Mouse (Mus musculus) T-helper 2 cell (primary cell): ENCODE measurements at regions not wholly inside any gene's neighbourhood (a gene's known extent, or its start where the extent isn't known, plus 50 kb on each side); places are given as distances from the start of the nearest gene placed in this dataset.

Experiments
- in situ Hi-C: fragments of 300-600 bp; cut with MboI, MseI; formaldehyde crosslinking; loops from one replicate; pipeline ENCODE4 v1.15.1; 2025; ENCODE audit warnings: high pct_unique_total_duplicates

DNA sequence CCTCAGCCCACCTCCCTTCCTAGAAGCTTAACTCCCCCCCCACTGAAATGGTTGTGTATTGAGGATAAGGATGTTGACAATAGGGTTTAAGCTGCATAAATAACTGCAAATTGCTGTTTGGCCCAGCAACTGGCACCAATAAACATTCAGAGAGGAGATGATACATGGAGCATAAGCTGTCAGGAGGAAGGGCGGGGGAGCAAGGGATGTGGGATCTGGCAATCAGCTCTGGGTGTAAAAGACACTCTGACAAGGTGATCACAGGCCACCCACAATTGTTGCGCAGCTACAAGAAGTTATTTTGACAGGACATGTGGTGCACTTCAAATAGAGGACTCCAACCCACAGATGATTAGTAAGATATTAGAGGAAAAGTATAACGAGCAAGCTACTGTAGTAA is 83.8 kb upstream of the Tbc1d5 start:
- in situ Hi-C loops, result no loop called here

DNA sequence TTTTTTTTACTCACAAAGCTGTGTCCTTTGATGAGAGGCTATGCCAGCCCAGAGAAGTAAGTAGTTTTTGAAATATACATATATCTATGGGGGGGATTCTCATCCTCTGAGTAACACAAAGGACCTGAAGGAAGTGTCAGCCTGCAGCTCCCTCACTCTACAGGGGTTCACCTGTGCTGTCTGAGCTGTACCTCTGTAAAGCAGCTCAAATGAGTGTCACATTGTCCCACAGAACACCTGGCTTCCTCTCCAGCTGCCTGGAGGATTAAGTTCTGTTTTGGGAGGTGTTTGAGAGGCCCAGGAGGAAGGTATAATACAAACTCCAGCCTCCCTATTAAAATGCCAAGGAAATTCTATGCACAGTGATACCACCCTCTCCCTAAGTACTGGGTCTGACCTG is 83.3 kb upstream of the Tbc1d5 start:
- in situ Hi-C loops, result no loop called here

DNA sequence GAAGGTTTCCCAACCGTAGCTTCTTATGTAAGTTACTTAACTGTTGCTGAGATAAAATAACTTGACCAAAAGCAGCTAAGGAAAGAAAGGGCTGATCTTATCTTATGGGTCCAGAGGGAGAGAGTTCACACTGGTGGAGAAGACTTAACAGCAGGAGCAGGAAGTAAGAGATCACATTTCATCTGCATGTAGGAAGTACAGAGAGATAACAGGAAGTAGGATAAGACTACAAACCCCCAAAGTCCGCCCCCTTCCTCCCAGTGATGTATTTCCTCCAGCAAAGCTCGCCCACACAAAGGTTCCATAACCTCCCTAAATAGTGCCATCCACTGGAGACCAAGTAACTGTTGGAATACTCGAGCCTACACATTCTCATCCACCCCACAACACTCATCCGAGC is 79.2 kb upstream of the Tbc1d5 start:
- in situ Hi-C loops, result no loop called here

DNA sequence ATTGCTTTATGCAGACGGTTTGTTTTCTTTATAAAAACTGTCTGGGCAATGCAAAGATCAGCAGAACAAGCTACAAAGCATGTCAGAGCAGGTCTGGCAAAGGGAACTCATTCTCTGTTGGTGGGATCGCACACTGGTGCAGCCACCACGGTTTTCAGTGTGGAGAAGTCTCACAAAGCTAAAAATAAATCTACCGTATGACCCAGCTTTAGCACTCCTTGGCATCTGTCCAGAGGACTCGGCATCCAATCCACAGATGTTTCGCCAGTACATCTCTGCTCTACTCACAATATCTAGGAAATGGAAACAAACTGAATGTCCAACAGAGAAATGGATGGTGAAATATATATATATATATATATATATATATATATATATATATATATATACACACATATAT is 69.4 kb upstream of the Tbc1d5 start:
- in situ Hi-C loops, result no loop called here

DNA sequence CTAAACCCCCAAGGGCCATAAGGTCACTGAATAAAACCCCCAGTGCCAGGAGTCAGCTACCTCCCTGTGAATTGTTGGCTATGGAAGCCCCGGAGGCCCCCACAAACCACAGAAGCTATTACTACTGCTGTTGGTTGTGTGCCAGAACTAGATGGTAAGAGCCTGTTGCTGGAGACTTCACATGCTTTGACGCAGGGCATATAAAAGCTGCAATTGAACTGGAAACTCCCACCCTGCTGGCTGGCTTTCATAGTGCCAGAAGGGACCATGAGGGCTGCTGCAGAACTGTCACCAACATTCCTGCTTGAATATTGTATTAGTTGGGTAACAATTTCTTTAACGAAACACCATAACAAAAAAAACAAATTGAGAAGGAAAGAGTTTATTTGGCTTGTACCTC is 66.9 kb upstream of the Tbc1d5 start:
- in situ Hi-C loops, result no loop called here

DNA sequence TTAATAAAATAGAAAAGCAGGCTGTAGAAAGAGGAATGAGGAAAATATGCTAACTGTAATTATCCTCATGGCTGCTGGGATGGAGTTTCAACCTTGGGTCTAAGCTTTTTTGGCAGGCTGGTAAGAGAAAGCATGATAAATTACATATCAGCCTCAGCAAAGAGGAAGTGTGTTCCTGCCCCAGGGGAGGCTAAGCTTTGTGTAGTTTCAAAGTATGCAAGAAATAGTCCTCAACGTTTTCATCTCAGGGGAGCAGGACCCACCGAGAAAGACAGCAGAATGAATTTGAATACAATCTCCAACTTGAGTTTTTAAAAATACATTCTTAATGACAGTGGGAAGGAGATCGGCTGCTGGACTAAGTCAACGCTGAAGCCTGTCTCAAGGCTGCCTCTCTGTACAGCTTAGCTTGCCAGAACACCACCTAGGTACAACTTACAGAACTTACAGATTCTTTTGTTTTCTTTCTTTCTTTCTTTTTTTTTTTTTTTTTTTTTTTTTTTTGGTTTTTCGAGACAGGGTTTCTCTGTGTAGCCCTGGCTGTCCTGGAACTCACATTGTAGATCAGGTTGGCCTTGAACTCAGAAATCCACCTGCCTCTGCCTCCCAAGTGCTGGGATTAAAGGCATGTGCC is 61.3 kb upstream of the Tbc1d5 start:
- in situ Hi-C loops, result no loop called here

DNA sequence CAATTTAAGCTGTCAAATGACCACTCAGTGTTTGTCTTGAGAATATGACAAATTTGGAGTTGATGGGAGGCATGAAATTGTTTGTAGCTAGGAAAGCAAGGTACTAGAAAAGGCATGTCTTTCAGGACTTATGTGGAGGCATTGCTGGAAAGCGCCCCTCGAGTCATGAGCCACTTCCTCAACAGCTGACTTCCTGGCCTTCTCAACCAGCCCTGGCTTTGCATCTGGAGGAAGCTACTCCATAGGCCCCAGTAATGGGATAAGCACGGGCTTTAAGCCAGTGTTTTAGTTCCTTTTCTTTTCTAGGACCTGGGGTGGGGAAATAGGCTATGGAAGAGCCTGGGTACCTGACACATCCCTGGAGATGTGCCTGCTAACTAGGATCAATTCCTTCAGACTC is 60.3 kb upstream of the Tbc1d5 start:
- in situ Hi-C loops, result no loop called here
